Mouse (Mus musculus) heart, postnatal 0 days (tissue): ENCODE results near the gene Ptprm. TPM values are rescaled to one million over a fixed set of nuclear protein-coding genes. Genes with fewer than 3 reads are reported as not detected.

Experiments
- ATAC-seq: fragments of 200-750 bp; cut with Nextera tagmentation; 2 replicates; pipeline ENCODE4 v1.8.0; 2017; ENCODE audit warnings: low read depth, moderate number of reproducible peaks, moderate library complexity; ENCODE audit not compliant: insufficient read depth
- DNase-seq: peaks from one replicate; pipeline ENCODE4 v3.0.0-alpha.2; 2016; ENCODE audit warnings: low spot score
- H3K27ac ChIP-seq: fragments of 300-500 bp; sonication (generic); 2 replicates; pipeline ENCODE4 v1.5.1; 2014; ENCODE audit warnings: low read depth, mild to moderate bottlenecking
- H3K27me3 ChIP-seq: fragments of 300-500 bp; sonication (generic); 2 replicates; pipeline ENCODE4 v1.6.1; 2014; ENCODE audit warnings: low read length, mixed read lengths; ENCODE audit not compliant: control insufficient read depth, insufficient read depth
- H3K36me3 ChIP-seq: fragments of 300-500 bp; sonication (generic); replicated peaks from 2 replicates; pipeline ENCODE4 v1.6.1; 2014; ENCODE audit warnings: low read length, mixed read lengths; ENCODE audit not compliant: control insufficient read depth, insufficient read depth
- H3K4me1 ChIP-seq: fragments of 300-500 bp; sonication (generic); 2 replicates; pipeline ENCODE4 v1.6.1; 2014; ENCODE audit warnings: antibody characterized with exemption; ENCODE audit not compliant: control insufficient read depth, insufficient read depth
- H3K4me2 ChIP-seq: fragments of 300-500 bp; sonication (generic); 2 replicates; pipeline ENCODE4 v1.6.1; 2014; ENCODE audit warnings: low read depth, mild to moderate bottlenecking, low read length, moderate library complexity
- H3K4me3 ChIP-seq: fragments of 300-500 bp; sonication (generic); 2 replicates; pipeline ENCODE4 v1.5.1; 2014; ENCODE audit warnings: low read depth, low read length
- H3K9ac ChIP-seq: fragments of 300-500 bp; sonication (generic); replicated peaks from 2 replicates; pipeline ENCODE4 v1.6.1; 2014; ENCODE audit warnings: low read depth, low read length, mixed read lengths
- H3K9me3 ChIP-seq: fragments of 300-500 bp; sonication (generic); replicated peaks from 2 replicates; pipeline ENCODE4 v1.6.1; 2016; ENCODE audit warnings: low read length; ENCODE audit not compliant: control insufficient read depth
- CTCF ChIP-seq: IDR thresholded peaks from 2 replicates; pipeline ENCODE4 v1.5.1; 2016; ENCODE audit warnings: antibody characterized with exemption, control low read depth, low read depth
- EP300 ChIP-seq: IDR thresholded peaks from 2 replicates; pipeline ENCODE4 v1.6.1; 2016; ENCODE audit warnings: antibody characterized with exemption, low read depth
- WGBS: fragments of 180-500 bp; shearing (Covaris S2); extraction: QIAGEN DNeasy Blood & Tissue Kit; methylation state at CpG from one replicate; pipeline ENCODE4 v1.1.7; 2014; 5-methylcytosine and 5-hydroxymethylcytosine counted together
- polyA plus RNA-seq: library from polyadenylated mRNA; unstranded; fragments of >200 nt; fragmentation: Nextera tagmentation; extraction: Ambion mirVana; gene quantifications from 2 replicates; pipeline ENCODE4 v1.2.1, GENCODE M21; 2015
- total RNA-seq: library from RNA; depleted of rRNA; stranded (reverse); fragments of >200 nt; gene quantifications from 2 replicates; pipeline ENCODE4 v1.2.3, GENCODE M21; 2014; ENCODE audit warnings: low replicate concordance

Ptprm gene
- total and polyA plus RNA-seq, 2 experiments from 2014 or later = 11.9 to 48.0 TPM

- no peak overlapping the region for H3K4me3 ChIP-seq
- WGBS = 57% methylated on average over 13 of the region's 13 CpGs
- no peak overlapping the region for H3K9ac ChIP-seq
- no peaks in the 10 kb centered on the region for H3K27me3 ChIP-seq
- TF ChIP-seq CTCF = no peak
- no peak for TF ChIP-seq EP300
- no peaks in the 10 kb centered on the region for H3K36me3 ChIP-seq
- no peaks in the 10 kb centered on the region for H3K9me3 ChIP-seq
- no peak for DNase-seq
- H3K4me1 ChIP-seq = no peaks in the 10 kb centered on the region
- no peak for ATAC-seq
- no peak overlapping the region for H3K27ac ChIP-seq
- H3K4me2 ChIP-seq = no peak overlapping the region
These were observed 463.0 kb downstream of the Ptprm start for GRCm38 (mm10) chr17:66891067-66891862.

GRCm38 (mm10) chr17:66882304-66882703 lies 472.0 kb downstream of the Ptprm start:
- Histone ChIP-seq H3K27me3 (no peaks in the 10 kb centered on the region), H3K9ac (no peak overlapping the region), H3K4me3 (no peak overlapping the region), H3K9me3 (no peaks in the 10 kb centered on the region), H3K4me1 (no peaks in the 10 kb centered on the region), H3K4me2 (no peak overlapping the region), H3K27ac (no peak overlapping the region), H3K36me3 (no peaks in the 10 kb centered on the region)
- no peak for TF ChIP-seq EP300
- no peak for TF ChIP-seq CTCF
- 42% methylated on average over 2 of the region's 2 CpGs for WGBS
- DNase-seq = no peak
- ATAC-seq = no peak

GRCm38 (mm10) chr17:66880969-66881701 lies 473.1 kb downstream of the Ptprm start:
- no peak overlapping the region for H3K4me3 ChIP-seq
- no peak for ATAC-seq
- no peak overlapping the region for H3K4me2 ChIP-seq
- no peaks in the 10 kb centered on the region for H3K36me3 ChIP-seq
- no peak overlapping the region for H3K9ac ChIP-seq
- no peaks in the 10 kb centered on the region for H3K9me3 ChIP-seq
- 87% methylated on average over 9 of the region's 9 CpGs for WGBS
- no peaks in the 10 kb centered on the region for H3K4me1 ChIP-seq
- DNase-seq = no peak
- TF ChIP-seq EP300 = no peak
- TF ChIP-seq CTCF = no peak; the same call in 1 of the 2 replicates
- no peak overlapping the region for H3K27ac ChIP-seq
- no peaks in the 10 kb centered on the region for H3K27me3 ChIP-seq

GRCm38 (mm10) chr17:66879151-66879550 lies 475.1 kb downstream of the Ptprm start:
- Histone ChIP-seq H3K9me3 (no peaks in the 10 kb centered on the region), H3K27me3 (no peaks in the 10 kb centered on the region), H3K27ac (no peak overlapping the region), H3K4me3 (no peak overlapping the region), H3K9ac (no peak overlapping the region), H3K36me3 (no peaks in the 10 kb centered on the region), H3K4me2 (no peak overlapping the region), H3K4me1 (no peaks in the 10 kb centered on the region)
- DNase-seq (no peak), ATAC-seq (no peak)
- 81% methylated on average over 2 of the region's 2 CpGs for WGBS
- TF ChIP-seq EP300 (no peak), CTCF (no peak)

GRCm38 (mm10) chr17:66877582-66877981 lies 476.7 kb downstream of the Ptprm start:
- ATAC-seq (no peak), DNase-seq (no peak)
- no peak overlapping the region for H3K4me2 ChIP-seq
- 50% methylated on average over 6 of the region's 6 CpGs for WGBS
- H3K9ac ChIP-seq = no peak overlapping the region
- H3K4me1 ChIP-seq = no peaks in the 10 kb centered on the region
- no peaks in the 10 kb centered on the region for H3K27me3 ChIP-seq
- TF ChIP-seq CTCF (no peak), EP300 (no peak)
- H3K27ac ChIP-seq = no peak overlapping the region
- no peak overlapping the region for H3K4me3 ChIP-seq
- no peaks in the 10 kb centered on the region for H3K9me3 ChIP-seq
- H3K36me3 ChIP-seq = no peaks in the 10 kb centered on the region
